Comparison of ENCODE assay signal across 19 mouse cellular contexts in the genomic region with DNA sequence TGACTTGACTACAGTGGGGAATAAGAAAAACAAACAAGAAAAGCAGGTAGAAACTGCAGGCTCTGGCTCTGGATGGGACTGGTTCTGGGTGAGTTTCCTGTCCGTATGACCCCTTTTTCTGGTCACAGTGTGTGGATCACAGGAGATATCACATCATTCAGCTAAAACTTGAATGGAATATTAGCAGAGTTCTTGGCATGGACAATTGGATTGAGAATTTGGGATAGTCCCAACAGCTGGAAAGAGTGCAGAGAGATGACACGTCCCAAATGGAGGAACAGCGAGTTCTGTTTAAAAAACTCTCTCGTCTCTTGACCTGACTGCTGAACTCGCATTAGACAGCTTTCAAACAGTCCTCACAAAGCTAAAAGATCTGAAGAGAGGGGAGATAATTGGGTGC.
DNase-seq lines count a peak whose midpoint lies in the region; ATAC-seq and TF ChIP-seq lines count a peak whose summit lies in the region.
"Had no signal": no experiment of that assay in that cellular context is flagged by ENCODE, and none has a peak within 500 bp of the region (broad histone marks: within the 10 kb centered on the region; RNA-seq: fewer than 3 reads in every experiment).

No protein-coding gene starts in this region.

- intact Hi-C loops in heart, adult 2 months (cut with DNase I): no loop called here

- H3K4me3 ChIP-seq in heart, adult 2 months: no peak overlapping the region
- H3K4me3 ChIP-seq in heart, embryonic 10.5 days: no peak overlapping the region
- no peak overlapping the region for H3K4me3 ChIP-seq in lung, embryonic 15.5 days
- no peak overlapping the region for H3K4me3 ChIP-seq in stomach, embryonic 15.5 days (replicated peaks)
- no peak overlapping the region for H3K4me3 ChIP-seq in forebrain, embryonic 15.5 days
- H3K4me3 ChIP-seq: forebrain, embryonic 13.5 days; liver, embryonic 15.5 days; myocyte had no signal

- no peak for TF ChIP-seq EP300 in heart, adult 2 months (IDR thresholded peaks at IDR 0.05; ENCODE audit: insufficient read depth, low read depth, low read length)

- H3K36me3 ChIP-seq in heart, adult 2 months (ENCODE audit: control insufficient read depth, insufficient read depth, low read length): no peaks in the 10 kb centered on the region
- H3K36me3 ChIP-seq in heart, embryonic 10.5 days: peaks cover 2% of the 10 kb centered on the region; the same call in 1 of the 2 replicates
- no peaks in the 10 kb centered on the region for H3K36me3 ChIP-seq in lung, embryonic 15.5 days
- H3K36me3 ChIP-seq in stomach, embryonic 15.5 days: no peaks in the 10 kb centered on the region
- H3K36me3 ChIP-seq in forebrain, embryonic 15.5 days: no peaks in the 10 kb centered on the region
- H3K36me3 ChIP-seq: liver, embryonic 15.5 days had no signal

- 62% methylated on average over 5 of the region's 5 CpGs for WGBS in heart, adult 2 months
- 81% methylated on average over 5 of the region's 5 CpGs for WGBS in heart, embryonic 10.5 days
- 32% methylated on average over 5 of the region's 5 CpGs for WGBS in lung, embryonic 15.5 days
- 44% methylated on average over 5 of the region's 5 CpGs for WGBS in stomach, embryonic 15.5 days
- 69% methylated on average over 5 of the region's 5 CpGs for WGBS in forebrain, embryonic 15.5 days

- peak; percentile 25 to 32 for DNase-seq in heart, adult 2 months
- DNase-seq in heart, embryonic 10.5 days (ENCODE audit: low spot score): no peak
- DNase-seq in urinary bladder, postnatal 25 days (ENCODE audit: low spot score): peak; percentile 10
- no peak for DNase-seq in urinary bladder, postnatal 4 days (ENCODE audit: low spot score in 2 of 2)
- DNase-seq in right cerebral cortex, adult 18-20 months: no peak
- DNase-seq: B cell, adult 2 months; cerebellum, postnatal 10 days; embryo, embryonic 11 days; retina, postnatal 1 day; thymus, postnatal 4 days had no signal

- no peak overlapping the region for H3K9ac ChIP-seq in heart, adult 2 months (ENCODE audit: low read depth, low read length)
- H3K9ac ChIP-seq in lung, embryonic 15.5 days: no peak overlapping the region
- no peak overlapping the region for H3K9ac ChIP-seq in stomach, embryonic 15.5 days
- no peak overlapping the region for H3K9ac ChIP-seq in forebrain, embryonic 15.5 days (replicated peaks)
- H3K9ac ChIP-seq: forebrain, embryonic 13.5 days; liver, embryonic 15.5 days had no signal

- H3K4me2 ChIP-seq in lung, embryonic 15.5 days: no peak overlapping the region
- no peak overlapping the region for H3K4me2 ChIP-seq in stomach, embryonic 15.5 days
- H3K4me2 ChIP-seq in forebrain, embryonic 15.5 days (replicated peaks): no peak overlapping the region
- H3K4me2 ChIP-seq: forebrain, embryonic 13.5 days; liver, embryonic 15.5 days; midbrain, embryonic 11.5 days had no signal

- no peaks in the 10 kb centered on the region for H3K79me2 ChIP-seq in heart, adult 2 months (replicated peaks; ENCODE audit: control insufficient read depth, insufficient read depth, low read length)

- H3K27me3 ChIP-seq in heart, adult 2 months (ENCODE audit: control insufficient read depth, insufficient read depth, low read length): no peaks in the 10 kb centered on the region; the same call in 1 of the 2 replicates
- H3K27me3 ChIP-seq in heart, embryonic 10.5 days (ENCODE audit: insufficient read depth, poor library complexity, severe bottlenecking): no peaks in the 10 kb centered on the region
- no peaks in the 10 kb centered on the region for H3K27me3 ChIP-seq in lung, embryonic 15.5 days
- no peaks in the 10 kb centered on the region for H3K27me3 ChIP-seq in stomach, embryonic 15.5 days (replicated peaks)
- H3K27me3 ChIP-seq in forebrain, embryonic 15.5 days: no peaks in the 10 kb centered on the region
- H3K27me3 ChIP-seq: forebrain, embryonic 13.5 days; liver, embryonic 15.5 days; Patski had no signal

- peak overlapping the region; percentile 15 for H3K27ac ChIP-seq in heart, adult 2 months
- H3K27ac ChIP-seq in heart, embryonic 10.5 days: no peak overlapping the region
- peak overlapping the region; percentile 81 for H3K27ac ChIP-seq in lung, embryonic 15.5 days
- peak overlapping the region; percentile 9; the same call in 1 of the 2 replicates for H3K27ac ChIP-seq in stomach, embryonic 15.5 days
- no peak overlapping the region for H3K27ac ChIP-seq in forebrain, embryonic 15.5 days (replicated peaks)
- H3K27ac ChIP-seq: forebrain, embryonic 13.5 days; kidney, postnatal 0 days; liver, embryonic 15.5 days had no signal

- no peak for TF ChIP-seq POLR2A in heart, adult 2 months (IDR thresholded peaks at IDR 0.05; ENCODE audit: insufficient read depth, low read depth, low read length)

- ATAC-seq in lung, embryonic 15.5 days (ENCODE audit: borderline replicate concordance, extremely low read depth, low FRiP score, low TSS enrichment): peak; percentile 84
- ATAC-seq in stomach, embryonic 15.5 days (ENCODE audit: insufficient read depth, low FRiP score, low read depth): 0 out of 2 replicates have a peak, but pooled peaks have one; percentile 22
- ATAC-seq in forebrain, embryonic 15.5 days (replicated peaks): no peak
- ATAC-seq: forebrain, embryonic 13.5 days; Patski had no signal

- TF ChIP-seq CTCF in heart, adult 2 months (IDR thresholded peaks at IDR 0.05): no peak

- no peaks in the 10 kb centered on the region for H3K4me1 ChIP-seq in heart, adult 2 months (ENCODE audit: control insufficient read depth, insufficient read depth, low read length)
- H3K4me1 ChIP-seq in heart, embryonic 10.5 days: no peaks in the 10 kb centered on the region; the same call in 1 of the 2 replicates
- peaks cover 9% of the 10 kb centered on the region; the same call in 1 of the 2 replicates for H3K4me1 ChIP-seq in lung, embryonic 15.5 days
- no peaks in the 10 kb centered on the region for H3K4me1 ChIP-seq in stomach, embryonic 15.5 days
- H3K4me1 ChIP-seq in forebrain, embryonic 15.5 days: no peaks in the 10 kb centered on the region
- H3K4me1 ChIP-seq: forebrain, embryonic 13.5 days; liver, embryonic 15.5 days had no signal

- no peaks in the 10 kb centered on the region; the same call in 1 of the 2 replicates for H3K9me3 ChIP-seq in heart, embryonic 10.5 days
- H3K9me3 ChIP-seq in lung, embryonic 15.5 days: no peaks in the 10 kb centered on the region
- H3K9me3 ChIP-seq in stomach, embryonic 15.5 days: no peaks in the 10 kb centered on the region
- no peaks in the 10 kb centered on the region for H3K9me3 ChIP-seq in forebrain, embryonic 15.5 days
- H3K9me3 ChIP-seq: forebrain, embryonic 13.5 days had no signal

Comparison
In these comparisons a context has a peak if more than half of its experiments do, and no peak if none do; other contexts are left out.
1. DNase-seq: peak in heart, adult 2 months (2 of 2) and urinary bladder, postnatal 25 days (single experiment); none in heart, embryonic 10.5 days (single experiment), urinary bladder, postnatal 4 days (0 of 2) and right cerebral cortex, adult 18-20 months (single experiment).
2. H3K27ac ChIP-seq: peak in heart, adult 2 months (single experiment), lung, embryonic 15.5 days (single experiment) and stomach, embryonic 15.5 days (single experiment); none in heart, embryonic 10.5 days (single experiment) and forebrain, embryonic 15.5 days (single experiment).